Mouse (Mus musculus) embryonic facial prominence, embryonic 13.5 days (tissue): Measurements from ENCODE around the gene Tcaf2. TPM values are rescaled to one million over a fixed set of nuclear protein-coding genes. Genes with fewer than 3 reads are reported as not detected.

Experiments used
- ATAC-seq: fragments of 200-750 bp; cut with Nextera tagmentation; 2 replicates; pipeline ENCODE4 v1.8.0; 2017; ENCODE audit warnings: low read depth; ENCODE audit not compliant: insufficient number of reproducible peaks, insufficient read depth, low FRiP score, low TSS enrichment
- H3K27ac ChIP-seq: fragments of 300-500 bp; sonication (generic); 2 replicates; pipeline ENCODE4 v1.5.1; 2015; ENCODE audit warnings: moderate library complexity, mild to moderate bottlenecking, inconsistent platforms
- H3K27me3 ChIP-seq: fragments of 300-500 bp; sonication (generic); 2 replicates; pipeline ENCODE4 v1.6.1; 2015; ENCODE audit warnings: mild to moderate bottlenecking, inconsistent platforms
- H3K36me3 ChIP-seq: fragments of 300-500 bp; sonication (generic); 2 replicates; pipeline ENCODE4 v1.6.1; 2015; ENCODE audit warnings: mild to moderate bottlenecking, inconsistent platforms
- H3K4me1 ChIP-seq: fragments of 300-500 bp; sonication (generic); 2 replicates; pipeline ENCODE4 v1.6.1; 2015; ENCODE audit warnings: inconsistent platforms
- H3K4me2 ChIP-seq: fragments of 300-500 bp; sonication (generic); 2 replicates; pipeline ENCODE4 v1.6.1; 2015; ENCODE audit warnings: moderate library complexity, mild to moderate bottlenecking, inconsistent platforms
- H3K4me3 ChIP-seq: fragments of 300-500 bp; sonication (generic); 2 replicates; pipeline ENCODE4 v1.5.1; 2015; ENCODE audit warnings: mild to moderate bottlenecking, inconsistent platforms
- H3K9ac ChIP-seq: fragments of 300-500 bp; sonication (generic); 2 replicates; pipeline ENCODE4 v1.6.1; 2015; ENCODE audit warnings: mild to moderate bottlenecking, inconsistent platforms
- H3K9me3 ChIP-seq: fragments of 300-500 bp; sonication (generic); 2 replicates; pipeline ENCODE4 v1.6.1; 2016; ENCODE audit warnings: inconsistent platforms
- WGBS: fragments of 180-500 bp; shearing (Covaris S2); methylation state at CpG from one replicate; pipeline ENCODE4 v1.1.7; 2015; ENCODE audit warnings: mixed read lengths; 5-methylcytosine and 5-hydroxymethylcytosine counted together
- polyA plus RNA-seq: library from polyadenylated mRNA; unstranded; fragments of >200 nt; fragmentation: Nextera tagmentation; extraction: Ambion mirVana; gene quantifications from 2 replicates; pipeline ENCODE4 v1.2.1, GENCODE M21; 2015

Gene Tcaf2
- 4.3 and 5.3 TPM in 2 replicates for polyA plus RNA-seq

- H3K27me3 ChIP-seq: no peaks in the 10 kb centered on the region
- H3K4me1 ChIP-seq: 0 out of 2 replicates have a peak, but pooled peaks cover 2% of the 10 kb centered on the region
- no peak within 1 kb of the TSS for H3K27ac ChIP-seq
- WGBS: under 1% methylated on average over 23 of the region's 23 CpGs
- peak within 1 kb of the TSS; percentile 42 for H3K4me3 ChIP-seq
- H3K36me3 ChIP-seq: no peaks in the 10 kb centered on the region
- H3K9ac ChIP-seq: 0 out of 2 replicates have a peak within 1 kb of the TSS, but pooled peaks have one; percentile 40
- H3K4me2 ChIP-seq: peak within 1 kb of the TSS; percentile 66
- H3K9me3 ChIP-seq: no peaks in the 10 kb centered on the region
- peak; percentile 94 for ATAC-seq
Observed at GRCm38 (mm10) chr6:42644912-42645549, at the start of gene Tcaf2. Gene Tcaf2, minus strand, starts transcription at chr6:42645254.

- H3K4me1 ChIP-seq: peaks cover 6% of the 10 kb centered on the region; the same call in 1 of the 2 replicates
- no peaks in the 10 kb centered on the region for H3K9me3 ChIP-seq
- WGBS: under 1% methylated on average over 32 of the region's 32 CpGs
- peak overlapping the region; percentile 83 for H3K4me2 ChIP-seq
- H3K4me3 ChIP-seq: peak overlapping the region; percentile 78
- H3K27ac ChIP-seq: peak overlapping the region; percentile 93
- ATAC-seq: peak; percentile 91
- H3K9ac ChIP-seq: peak overlapping the region; percentile 87
- peaks cover 10% of the 10 kb centered on the region for H3K36me3 ChIP-seq
- no peaks in the 10 kb centered on the region for H3K27me3 ChIP-seq
Observed at GRCm38 (mm10) chr6:42692517-42693190, 47.6 kb upstream of the Tcaf2 start.

GRCm38 (mm10) chr6:42692154-42692516, 47.1 kb upstream of the Tcaf2 start:
- peak overlapping the region; percentile 83 for H3K4me2 ChIP-seq
- H3K9ac ChIP-seq: peak overlapping the region; percentile 87
- H3K4me1 ChIP-seq: peaks cover 6% of the 10 kb centered on the region; the same call in 1 of the 2 replicates
- peak; percentile 77 for ATAC-seq
- peak overlapping the region; percentile 78 for H3K4me3 ChIP-seq
- whole genome bisulfite sequencing: under 1% methylated on average over 10 of the region's 10 CpGs
- H3K36me3 ChIP-seq: peaks cover 9% of the 10 kb centered on the region; the same call in 1 of the 2 replicates
- H3K27ac ChIP-seq: peak overlapping the region; percentile 93
- H3K9me3 ChIP-seq: no peaks in the 10 kb centered on the region
- no peaks in the 10 kb centered on the region for H3K27me3 ChIP-seq

- no peak overlapping the region for H3K4me3 ChIP-seq
- no peak for ATAC-seq
Observed at GRCm38 (mm10) chr6:42689761-42690160, 44.7 kb upstream of the Tcaf2 start.

GRCm38 (mm10) chr6:42687907-42688306, 42.9 kb upstream of the Tcaf2 start:
- Histone ChIP-seq H3K36me3 (peaks cover 37% of the 10 kb centered on the region), H3K27me3 (no peaks in the 10 kb centered on the region), H3K9ac (no peak overlapping the region), H3K4me1 (0 out of 2 replicates have a peak, but pooled peaks cover 3% of the 10 kb centered on the region), H3K4me2 (no peak overlapping the region), H3K4me3 (no peak overlapping the region), H3K27ac (no peak overlapping the region), H3K9me3 (no peaks in the 10 kb centered on the region)
- ATAC-seq: no peak
- WGBS: 81% methylated on average over 5 of the region's 5 CpGs

More at GRCm38 (mm10) chr6:42689761-42690160, 44.7 kb upstream of the Tcaf2 start:
- Histone ChIP-seq H3K27me3 (no peaks in the 10 kb centered on the region), H3K4me2 (no peak overlapping the region), H3K27ac (no peak overlapping the region), H3K9ac (no peak overlapping the region), H3K4me1 (peaks cover 6% of the 10 kb centered on the region; the same call in 1 of the 2 replicates), H3K9me3 (no peaks in the 10 kb centered on the region), H3K36me3 (peaks cover 27% of the 10 kb centered on the region)

GRCm38 (mm10) chr6:42680077-42680476, 35.0 kb upstream of the Tcaf2 start:
- Histone ChIP-seq H3K9ac (no peak overlapping the region), H3K36me3 (peaks cover 59% of the 10 kb centered on the region), H3K4me3 (no peak overlapping the region), H3K27ac (no peak overlapping the region), H3K4me1 (no peaks in the 10 kb centered on the region), H3K27me3 (no peaks in the 10 kb centered on the region), H3K9me3 (no peaks in the 10 kb centered on the region), H3K4me2 (no peak overlapping the region)
- no peak for ATAC-seq
- WGBS: 63% methylated on average over 7 of the region's 7 CpGs

- no peak overlapping the region for H3K27ac ChIP-seq
- H3K27me3 ChIP-seq: no peaks in the 10 kb centered on the region
- H3K9me3 ChIP-seq: no peaks in the 10 kb centered on the region
- 92% methylated on average over 3 of the region's 3 CpGs for WGBS
- no peak overlapping the region for H3K4me3 ChIP-seq
- H3K36me3 ChIP-seq: peaks cover 76% of the 10 kb centered on the region
- H3K4me2 ChIP-seq: no peak overlapping the region
- ATAC-seq: no peak
- no peak overlapping the region for H3K9ac ChIP-seq
- H3K4me1 ChIP-seq: no peaks in the 10 kb centered on the region
Observed at GRCm38 (mm10) chr6:42676011-42676410, 31.0 kb upstream of the Tcaf2 start.

GRCm38 (mm10) chr6:42671767-42672166, 26.7 kb upstream of the Tcaf2 start:
- Histone ChIP-seq H3K36me3 (peaks cover 55% of the 10 kb centered on the region), H3K4me1 (no peaks in the 10 kb centered on the region), H3K27ac (no peak overlapping the region), H3K4me2 (no peak overlapping the region), H3K27me3 (no peaks in the 10 kb centered on the region), H3K4me3 (no peak overlapping the region), H3K9me3 (no peaks in the 10 kb centered on the region), H3K9ac (no peak overlapping the region)
- no peak for ATAC-seq
- 89% methylated on average over 1 of the region's 1 CpGs for WGBS

- Histone ChIP-seq H3K9me3 (no peaks in the 10 kb centered on the region), H3K4me3 (no peak overlapping the region), H3K9ac (no peak overlapping the region), H3K4me1 (no peaks in the 10 kb centered on the region), H3K27ac (no peak overlapping the region), H3K36me3 (peaks cover 16% of the 10 kb centered on the region), H3K4me2 (no peak overlapping the region), H3K27me3 (no peaks in the 10 kb centered on the region)
- no peak for ATAC-seq
- WGBS: 93% methylated on average over 2 of the region's 2 CpGs
Observed at GRCm38 (mm10) chr6:42667722-42668121, 22.7 kb upstream of the Tcaf2 start.

- H3K4me2 ChIP-seq: no peak overlapping the region
- 27% methylated on average over 2 of the region's 2 CpGs for WGBS
- no peaks in the 10 kb centered on the region for H3K36me3 ChIP-seq
- no peak overlapping the region for H3K27ac ChIP-seq
- H3K9me3 ChIP-seq: no peaks in the 10 kb centered on the region
- no peak overlapping the region for H3K4me3 ChIP-seq
- H3K27me3 ChIP-seq: no peaks in the 10 kb centered on the region
- no peaks in the 10 kb centered on the region for H3K4me1 ChIP-seq
- H3K9ac ChIP-seq: no peak overlapping the region
- ATAC-seq: no peak
Observed at GRCm38 (mm10) chr6:42661739-42662138, 16.7 kb upstream of the Tcaf2 start.

GRCm38 (mm10) chr6:42634393-42634792, 10.7 kb downstream of the Tcaf2 start:
- ATAC-seq: no peak
- Histone ChIP-seq H3K4me2 (no peak overlapping the region), H3K27me3 (no peaks in the 10 kb centered on the region), H3K4me1 (no peaks in the 10 kb centered on the region), H3K9ac (no peak overlapping the region), H3K27ac (no peak overlapping the region), H3K4me3 (no peak overlapping the region), H3K36me3 (no peaks in the 10 kb centered on the region), H3K9me3 (no peaks in the 10 kb centered on the region)
- WGBS: 86% methylated on average over 5 of the region's 5 CpGs

GRCm38 (mm10) chr6:42631395-42631794, 13.7 kb downstream of the Tcaf2 start:
- ATAC-seq: no peak
- H3K4me2 ChIP-seq: no peak overlapping the region
- no peaks in the 10 kb centered on the region for H3K36me3 ChIP-seq
- no peaks in the 10 kb centered on the region for H3K4me1 ChIP-seq
- H3K9me3 ChIP-seq: no peaks in the 10 kb centered on the region
- WGBS: 77% methylated on average over 4 of the region's 4 CpGs
- no peak overlapping the region for H3K27ac ChIP-seq
- no peak overlapping the region for H3K4me3 ChIP-seq
- no peak overlapping the region for H3K9ac ChIP-seq
- no peaks in the 10 kb centered on the region for H3K27me3 ChIP-seq
